Mouse (Mus musculus) CH12.LX (cell line): ENCODE data around the gene Proser2.

Experiments used
- CHD1 ChIP-seq: IDR thresholded peaks from 2 replicates; pipeline ENCODE4 v1.6.1; 2012; ENCODE audit warnings: low read depth, low read length, improper control_type of control experiment, inconsistent platforms
- CTCF ChIP-seq, 2 experiments: IDR thresholded peaks in 1 of 2; conservative IDR thresholded peaks in 1 of 2; 2 replicates each; pipeline ENCODE4 v1.5.1; 2011 to 2012; ENCODE audit warnings: low read depth in 2 of 2, low read length in 2 of 2, improper control_type of control experiment in 1 of 2, inconsistent platforms in 1 of 2, mild to moderate bottlenecking in 1 of 2, moderate library complexity in 1 of 2
- EP300 ChIP-seq: IDR thresholded peaks from 2 replicates; pipeline ENCODE4 v1.6.1; 2011; ENCODE audit warnings: low read length, improper control_type of control experiment
- JUND ChIP-seq: conservative IDR thresholded peaks from 2 replicates; pipeline ENCODE4 v1.6.1; 2011; ENCODE audit warnings: low read depth, low read length, improper control_type of control experiment
- MAX ChIP-seq: IDR thresholded peaks from 2 replicates; pipeline ENCODE4 v1.6.1; 2011; ENCODE audit warnings: low read length, improper control_type of control experiment
- MAZ ChIP-seq: IDR thresholded peaks from 2 replicates; pipeline ENCODE4 v1.6.1; 2012; ENCODE audit warnings: low read depth, mild to moderate bottlenecking, inconsistent platforms, low read length, improper control_type of control experiment, moderate library complexity
- POLR2A ChIP-seq: IDR thresholded peaks from 2 replicates; pipeline ENCODE4 v1.6.1; 2011; ENCODE audit warnings: low read depth, mild to moderate bottlenecking, improper control_type of control experiment, low read length
- RAD21 ChIP-seq: IDR thresholded peaks from 2 replicates; pipeline ENCODE4 v1.6.1; 2011; ENCODE audit warnings: low read depth, mild to moderate bottlenecking, low read length, improper control_type of control experiment, moderate library complexity
- SMC3 ChIP-seq: IDR thresholded peaks from 2 replicates; pipeline ENCODE4 v1.6.1; 2011; ENCODE audit warnings: low read depth, low read length, improper control_type of control experiment
- TBP ChIP-seq: conservative IDR thresholded peaks from 2 replicates; pipeline ENCODE4 v1.6.1; 2011; ENCODE audit warnings: low read depth, low read length, improper control_type of control experiment
- ZNF384 ChIP-seq: IDR thresholded peaks from 2 replicates; pipeline ENCODE4 v1.6.1; 2012; ENCODE audit warnings: low read depth, low read length, improper control_type of control experiment, inconsistent platforms

- TF ChIP-seq CTCF (conservative IDR thresholded peaks at IDR 0.05 in 1 of 2, IDR thresholded peaks at IDR 0.05 in 1 of 2; ENCODE audit: low read depth in 2 of 2, low read length in 2 of 2) (no peak), EP300 (no peak), ZNF384 (no peak), MAZ (no peak), TBP (no peak), RAD21 (no peak), POLR2A (no peak), MAX (no peak), CHD1 (no peak), JUND (no peak), SMC3 (no peak)
Observed at GRCm38 (mm10) chr2:6159735-6160134, 29.7 kb upstream of the Proser2 start.
